Mouse (Mus musculus): Measurements from ENCODE around the gene Rpap2.

Gene Rpap2

GRCm38 (mm10) chr5:107597301-107598077, at the start of gene Rpap2, which contains the start of gene Glmn:
Gene Rpap2 (plus strand): TSS chr5:107597373.
Gene Glmn (minus strand): TSS chr5:107597888.
- peak; percentile 92 for DNase-seq

- no peak for DNase-seq
Measured at GRCm38 (mm10) chr5:107547955-107548354, 49.2 kb upstream of the Rpap2 start.

GRCm38 (mm10) chr5:107548444-107548843, 48.7 kb upstream of the Rpap2 start:
- DNase-seq = no peak

DNA sequence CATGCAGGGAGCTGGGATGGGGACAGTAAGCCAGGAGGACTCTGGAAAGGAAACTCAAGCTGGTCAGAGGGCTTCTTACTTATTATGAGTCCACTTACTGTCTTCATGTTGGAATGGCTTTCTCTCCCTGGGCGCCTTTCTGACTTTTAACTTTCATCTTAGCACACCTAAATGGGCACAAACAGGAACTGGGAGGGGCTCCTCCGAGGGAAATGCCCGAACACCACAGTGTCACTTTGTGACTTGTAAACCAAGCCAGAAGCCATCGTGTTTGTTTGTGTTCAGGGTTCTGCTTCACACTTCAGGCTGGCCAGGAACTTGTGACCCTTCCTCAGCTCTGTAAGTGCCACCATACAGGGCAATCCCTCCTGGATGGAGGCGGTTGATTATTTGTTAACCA, 42.8 kb upstream of the Rpap2 start:
- no peak for DNase-seq

DNA sequence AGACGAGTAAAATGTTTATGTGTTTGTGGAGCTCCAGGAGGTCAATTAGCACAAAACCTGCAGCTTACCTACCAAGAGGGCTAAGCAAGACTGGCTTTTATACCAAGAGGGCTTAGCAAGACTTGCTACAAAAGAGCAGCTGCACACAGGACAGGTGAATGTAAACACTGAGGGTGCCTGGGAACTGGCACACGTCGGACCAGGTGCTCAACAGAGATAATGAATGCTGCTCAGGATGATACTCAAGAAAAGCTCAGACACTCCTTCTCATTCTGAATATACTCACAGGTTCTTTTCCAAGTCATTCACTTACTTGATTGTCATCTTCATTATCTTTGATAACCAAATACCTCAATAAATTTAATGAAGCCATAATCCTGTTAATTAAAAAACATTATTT, 40.2 kb upstream of the Rpap2 start:
- DNase-seq = no peak

DNA sequence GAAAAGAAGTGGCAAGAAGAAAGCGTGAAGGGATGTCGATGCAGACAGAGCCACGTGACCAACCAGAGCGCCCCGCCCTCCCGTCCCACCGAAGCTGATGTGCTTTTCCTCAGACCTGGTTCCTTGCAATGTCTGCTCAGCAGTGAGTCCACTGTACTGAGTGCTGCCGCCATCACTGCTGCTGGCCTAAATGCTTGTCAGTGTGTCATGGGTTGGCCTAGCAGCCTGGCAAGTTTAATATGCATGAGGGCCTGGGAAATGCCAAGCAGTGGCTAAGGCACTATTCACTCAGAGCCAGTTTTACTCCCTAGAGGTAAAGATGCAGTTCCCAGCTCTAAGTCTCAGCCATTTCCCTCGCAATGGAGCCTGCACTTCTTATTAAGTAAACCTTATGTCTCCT, 28.0 kb upstream of the Rpap2 start:
- DNase-seq = no peak

DNA sequence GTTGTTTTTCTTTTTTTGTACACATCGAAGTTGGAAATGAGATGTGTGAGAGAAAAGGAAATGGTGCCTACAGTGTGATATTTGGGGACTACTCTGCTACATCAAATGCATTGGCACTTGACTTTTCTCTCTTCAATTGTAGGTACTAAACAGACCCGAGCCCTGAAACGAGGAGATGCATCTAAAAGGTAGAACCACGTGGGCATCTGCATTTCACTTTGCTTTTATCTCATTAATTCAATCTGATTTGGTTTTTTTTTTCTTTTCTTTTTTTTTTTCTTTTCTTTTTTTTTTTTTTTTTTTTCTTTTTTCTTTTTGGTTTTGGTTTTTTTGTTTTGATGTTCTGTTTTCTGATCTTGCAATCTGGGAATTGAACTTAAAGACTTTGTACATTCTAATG, 1.2 kb downstream of the Rpap2 start:
- no peak for DNase-seq

DNA sequence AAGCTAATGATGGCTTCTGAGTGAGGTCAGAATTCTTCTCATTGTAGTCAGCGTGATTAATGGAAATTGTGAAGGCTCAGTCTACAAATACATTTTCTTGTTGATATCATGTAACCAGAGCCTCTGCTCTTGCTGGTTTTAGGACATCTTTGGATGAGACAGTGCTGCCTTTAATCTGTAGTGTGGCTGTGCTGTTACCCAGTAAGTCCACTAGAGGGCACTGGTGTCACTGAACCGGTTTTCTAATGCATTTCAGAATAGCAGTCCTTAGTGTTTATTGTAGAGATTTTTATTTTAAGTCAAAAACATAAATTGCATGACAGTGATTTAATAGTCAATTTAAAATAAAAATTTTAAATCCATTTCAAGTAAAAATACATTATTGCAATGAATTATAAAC, 14.1 kb downstream of the Rpap2 start:
- DNase-seq = peak; percentile 77

- DNase-seq = no peak
Measured at GRCm38 (mm10) chr5:107617986-107618385, 20.8 kb downstream of the Rpap2 start.

GRCm38 (mm10) chr5:107621327-107621726, 24.2 kb downstream of the Rpap2 start:
- no peak for DNase-seq

GRCm38 (mm10) chr5:107633651-107634050, 36.5 kb downstream of the Rpap2 start:
- DNase-seq = peak; percentile 71

GRCm38 (mm10) chr5:107637106-107637505, 39.9 kb downstream of the Rpap2 start:
- no peak for DNase-seq

DNA sequence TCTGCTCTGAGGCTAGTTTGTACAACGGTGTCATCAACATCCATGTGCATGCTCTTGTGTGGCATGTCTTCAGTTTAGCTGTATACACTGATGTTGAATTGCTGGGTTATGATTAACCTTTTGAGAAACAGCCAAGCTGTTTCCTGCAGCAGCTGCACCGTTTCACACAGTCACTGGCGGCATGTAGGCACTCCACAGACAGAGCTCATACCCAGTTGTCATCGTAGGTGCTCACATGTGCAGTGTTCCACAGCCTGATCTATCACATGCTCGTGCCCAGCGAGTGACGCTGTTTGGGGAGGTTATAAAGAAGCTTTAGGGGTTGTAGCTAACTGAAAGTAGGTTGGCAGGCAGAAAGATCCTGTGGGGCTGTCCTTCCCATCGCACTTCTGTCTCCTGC, 41.2 kb downstream of the Rpap2 start:
- peak; percentile 55 for DNase-seq

DNA sequence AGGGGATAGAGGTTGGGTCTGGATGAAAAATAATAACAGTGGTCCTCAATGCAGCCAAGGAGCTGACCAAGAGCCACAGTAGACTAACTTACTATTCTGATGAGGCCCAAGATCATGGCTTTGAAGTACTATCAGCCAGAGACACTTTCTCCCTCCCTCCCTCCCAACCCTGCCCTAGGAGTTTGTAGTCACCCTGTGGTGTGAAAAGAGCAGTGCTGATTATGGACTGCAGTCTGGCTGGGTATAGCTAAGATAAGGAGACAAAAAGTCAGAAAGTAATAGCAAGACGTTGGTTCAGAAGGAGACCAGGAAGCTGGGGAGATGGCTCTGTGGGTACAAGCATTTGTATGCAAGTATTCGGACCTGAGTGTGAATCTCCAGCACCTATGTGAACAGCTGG, 47.4 kb downstream of the Rpap2 start:
- DNase-seq = no peak

- no peak for DNase-seq
Measured at GRCm38 (mm10) chr5:107645935-107646334, 48.8 kb downstream of the Rpap2 start.

- no peak for DNase-seq
Measured at GRCm38 (mm10) chr5:107647580-107647979, 50.4 kb downstream of the Rpap2 start.

GRCm38 (mm10) chr5:107648552-107649125, 51.5 kb downstream of the Rpap2 start:
- DNase-seq = no peak

- DNase-seq = no peak
Measured at GRCm38 (mm10) chr5:107649680-107650079, 52.5 kb downstream of the Rpap2 start.

DNA sequence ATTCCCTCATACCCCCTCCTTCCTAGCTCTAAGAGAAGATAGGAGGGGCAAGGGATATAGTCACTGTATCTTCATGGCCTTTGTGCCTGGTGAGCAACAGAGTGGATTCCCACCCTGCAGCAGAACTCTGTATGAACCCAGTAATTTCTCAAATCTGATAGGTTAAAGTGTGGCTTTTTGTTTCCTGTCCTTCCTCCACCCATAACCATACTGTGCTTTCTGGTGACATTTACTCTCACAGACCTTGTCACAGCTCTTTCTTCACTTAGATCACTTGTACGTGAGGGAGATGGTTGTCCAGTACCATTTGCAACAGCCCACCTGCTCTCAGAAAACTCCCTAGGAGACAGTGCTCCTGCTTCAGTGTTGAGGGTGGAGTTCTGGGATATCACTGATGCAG, 53.3 kb downstream of the Rpap2 start:
- no peak for DNase-seq

- no peak for DNase-seq
Measured at GRCm38 (mm10) chr5:107652055-107652660, 55.0 kb downstream of the Rpap2 start.

DNA sequence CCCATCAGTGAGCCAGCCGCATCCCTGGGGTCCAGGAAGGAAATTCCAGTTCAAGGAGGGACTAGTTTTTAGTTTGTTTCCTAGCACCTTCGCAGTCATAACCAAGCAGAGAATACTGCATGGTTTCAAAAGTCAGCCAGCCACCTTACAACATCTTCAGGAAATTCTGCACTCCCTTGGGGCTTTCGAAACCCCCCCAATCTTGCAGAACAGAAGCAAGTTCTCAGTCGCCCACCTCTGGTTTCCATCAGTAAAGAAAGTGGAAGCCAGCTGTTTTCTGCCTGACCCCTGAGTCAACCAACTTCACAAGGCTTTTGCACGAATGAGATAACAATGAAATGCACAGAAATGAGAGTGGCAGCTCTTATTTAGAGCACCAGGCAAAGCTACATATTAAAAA, 81.2 kb downstream of the Rpap2 start:
- DNase-seq = no peak

DNA sequence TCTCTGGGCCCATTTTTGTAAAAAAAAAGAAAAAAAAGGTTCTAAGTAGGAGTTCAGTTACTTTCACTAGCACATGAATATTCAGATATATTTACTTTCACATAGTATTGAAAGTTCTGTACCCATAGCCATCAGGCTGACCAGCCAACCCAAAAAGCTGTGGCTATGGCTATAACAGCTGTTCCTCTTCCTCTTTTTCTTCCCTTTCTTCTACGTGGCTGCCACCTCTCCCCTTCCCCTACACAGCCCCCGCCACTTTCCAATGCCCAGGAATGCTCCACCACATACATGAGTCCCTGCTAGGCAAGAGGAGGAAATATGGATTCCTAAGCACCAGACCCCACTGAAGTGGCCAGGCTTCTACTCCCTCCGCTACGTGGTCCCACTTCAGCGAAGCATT, 84.1 kb downstream of the Rpap2 start:
- no peak for DNase-seq

DNA sequence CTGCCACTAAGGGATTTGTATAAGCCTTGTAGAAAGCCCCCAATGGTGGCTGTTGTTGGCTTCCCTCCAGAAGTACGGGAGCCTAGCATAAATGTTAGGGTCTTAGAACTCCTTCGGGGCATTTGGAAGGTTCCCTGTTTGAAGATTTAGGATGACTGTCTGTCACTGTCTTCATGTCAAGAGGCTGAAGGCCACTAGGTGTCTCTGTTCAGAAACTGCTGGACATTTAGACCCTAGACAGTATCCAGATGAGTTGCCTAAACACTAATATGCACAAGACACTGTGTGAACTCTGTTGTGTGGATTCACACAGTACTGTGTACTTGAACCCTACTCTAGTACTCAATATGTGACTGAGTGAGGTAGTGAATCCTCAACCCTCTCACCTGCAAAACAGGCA, 87.2 kb downstream of the Rpap2 start:
- DNase-seq = no peak

- DNase-seq = no peak
Measured at GRCm38 (mm10) chr5:107687161-107687560, 90.0 kb downstream of the Rpap2 start.
